Comparison of ENCODE assay signal across 9 mouse cellular contexts in the genomic region with DNA sequence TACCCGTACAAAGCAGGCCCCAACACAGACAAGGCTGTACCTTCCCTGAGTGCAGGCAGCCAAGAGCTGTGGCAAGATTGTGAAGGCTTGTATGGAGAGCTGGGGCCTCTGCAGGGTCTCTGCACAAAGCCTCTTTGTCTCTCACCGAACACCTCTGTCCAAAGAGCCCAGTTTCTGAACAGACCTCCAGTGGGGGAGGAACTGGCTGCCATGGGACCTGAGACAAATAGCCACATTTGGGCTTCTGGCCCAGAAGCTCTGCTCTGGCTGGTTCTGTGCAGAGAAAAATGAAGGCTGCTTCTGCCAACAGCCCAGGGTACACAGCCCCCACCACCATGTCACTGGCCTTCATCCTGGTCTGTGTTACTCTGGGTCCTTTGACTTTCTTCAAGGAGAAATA. TPM values are rescaled to one million over a fixed set of nuclear protein-coding genes. Genes with fewer than 3 reads are reported as not detected.
A peak's percentile ranks its signal among the peaks of the same experiment; 100 is the strongest.
DNase-seq lines count a peak whose midpoint lies in the region; ATAC-seq lines count a peak whose summit lies in the region.
"Had no signal": no experiment of that assay in that cellular context is flagged by ENCODE, and none has a peak within 500 bp of the region (broad histone marks: within the 10 kb centered on the region; RNA-seq: fewer than 3 reads in every experiment).

No protein-coding gene starts in this region.

- peak; percentile 17; the same call in 1 of the 2 replicates for ATAC-seq in midbrain, embryonic 12.5 days (ENCODE audit: low FRiP score, low read depth)
- no peak for ATAC-seq in midbrain, embryonic 11.5 days (ENCODE audit: low FRiP score)
- no peak for ATAC-seq in heart, embryonic 15.5 days (replicated peaks; ENCODE audit: insufficient number of reproducible peaks, insufficient read depth, low FRiP score, low read depth)
- peak; percentile 82 for ATAC-seq in midbrain, embryonic 16.5 days
- no peak for ATAC-seq in intestine, embryonic 15.5 days

- H3K9ac ChIP-seq in midbrain, embryonic 12.5 days (replicated peaks) = no peak overlapping the region
- H3K9ac ChIP-seq in midbrain, embryonic 11.5 days (ENCODE audit: low read length) = no peak overlapping the region
- no peak overlapping the region for H3K9ac ChIP-seq in heart, embryonic 15.5 days
- H3K9ac ChIP-seq in midbrain, embryonic 16.5 days (ENCODE audit: low read depth, low read length) = no peak overlapping the region
- no peak overlapping the region for H3K9ac ChIP-seq in intestine, embryonic 15.5 days

- 63% methylated on average over 2 of the region's 2 CpGs for WGBS in midbrain, embryonic 12.5 days
- WGBS in midbrain, embryonic 11.5 days = 87% methylated on average over 2 of the region's 2 CpGs
- WGBS in heart, embryonic 15.5 days = 39% methylated on average over 2 of the region's 2 CpGs
- 61% methylated on average over 2 of the region's 2 CpGs for WGBS in midbrain, embryonic 16.5 days
- 63% methylated on average over 2 of the region's 2 CpGs for WGBS in intestine, embryonic 15.5 days

- peaks cover 5% of the 10 kb centered on the region; the same call in 1 of the 2 replicates for H3K4me1 ChIP-seq in midbrain, embryonic 12.5 days
- no peaks in the 10 kb centered on the region for H3K4me1 ChIP-seq in midbrain, embryonic 11.5 days (ENCODE audit: control insufficient read depth, insufficient read depth, low read length)
- peaks cover 52% of the 10 kb centered on the region for H3K4me1 ChIP-seq in heart, embryonic 15.5 days (replicated peaks)
- H3K4me1 ChIP-seq in midbrain, embryonic 16.5 days (ENCODE audit: control insufficient read depth, insufficient read depth, low read length) = no peaks in the 10 kb centered on the region
- no peaks in the 10 kb centered on the region; the same call in 1 of the 2 replicates for H3K4me1 ChIP-seq in intestine, embryonic 15.5 days (replicated peaks)

- no peaks in the 10 kb centered on the region for H3K27me3 ChIP-seq in midbrain, embryonic 12.5 days
- no peaks in the 10 kb centered on the region for H3K27me3 ChIP-seq in midbrain, embryonic 11.5 days (ENCODE audit: control insufficient read depth, insufficient read depth, low read length)
- H3K27me3 ChIP-seq in heart, embryonic 15.5 days = no peaks in the 10 kb centered on the region
- no peaks in the 10 kb centered on the region for H3K27me3 ChIP-seq in midbrain, embryonic 16.5 days (ENCODE audit: control insufficient read depth, insufficient read depth, low read depth, low read length)
- H3K27me3 ChIP-seq in intestine, embryonic 15.5 days (replicated peaks) = no peaks in the 10 kb centered on the region

- peaks cover 58% of the 10 kb centered on the region for H3K36me3 ChIP-seq in midbrain, embryonic 12.5 days
- no peaks in the 10 kb centered on the region for H3K36me3 ChIP-seq in midbrain, embryonic 11.5 days (ENCODE audit: control insufficient read depth, insufficient read depth, low read length)
- peaks cover 17% of the 10 kb centered on the region for H3K36me3 ChIP-seq in heart, embryonic 15.5 days
- peaks cover 54% of the 10 kb centered on the region for H3K36me3 ChIP-seq in midbrain, embryonic 16.5 days (ENCODE audit: control insufficient read depth, insufficient read depth, low read length)
- peaks cover 10% of the 10 kb centered on the region for H3K36me3 ChIP-seq in intestine, embryonic 15.5 days

- no peak overlapping the region for H3K4me3 ChIP-seq in midbrain, embryonic 12.5 days
- H3K4me3 ChIP-seq in midbrain, embryonic 11.5 days (ENCODE audit: low read depth, low read length) = no peak overlapping the region
- no peak overlapping the region for H3K4me3 ChIP-seq in heart, embryonic 15.5 days
- no peak overlapping the region for H3K4me3 ChIP-seq in midbrain, embryonic 16.5 days (ENCODE audit: low read depth, low read length)
- no peak overlapping the region for H3K4me3 ChIP-seq in intestine, embryonic 15.5 days (replicated peaks)
- H3K4me3 ChIP-seq: myocyte had no signal

- DNase-seq in cerebellum, adult 11-12 months = peak; percentile 54
- no peak for DNase-seq in cerebellum, postnatal 4 days (ENCODE audit: low spot score in 2 of 2)
- no peak for DNase-seq in midbrain, embryonic 11.5 days (ENCODE audit: low spot score, missing footprints)
- DNase-seq in T-cell, adult 2 months (ENCODE audit: low spot score) = no peak

- H3K9me3 ChIP-seq in midbrain, embryonic 12.5 days = no peaks in the 10 kb centered on the region
- H3K9me3 ChIP-seq in midbrain, embryonic 11.5 days (ENCODE audit: control insufficient read depth, low read length) = no peaks in the 10 kb centered on the region
- no peaks in the 10 kb centered on the region for H3K9me3 ChIP-seq in heart, embryonic 15.5 days (replicated peaks)
- H3K9me3 ChIP-seq in midbrain, embryonic 16.5 days (replicated peaks; ENCODE audit: control insufficient read depth, low read length, poor library complexity, severe bottlenecking) = no peaks in the 10 kb centered on the region
- no peaks in the 10 kb centered on the region for H3K9me3 ChIP-seq in intestine, embryonic 15.5 days

- H3K4me2 ChIP-seq in midbrain, embryonic 12.5 days (replicated peaks) = no peak overlapping the region
- no peak overlapping the region for H3K4me2 ChIP-seq in midbrain, embryonic 11.5 days
- no peak overlapping the region for H3K4me2 ChIP-seq in heart, embryonic 15.5 days
- H3K4me2 ChIP-seq in midbrain, embryonic 16.5 days (ENCODE audit: low read length) = no peak overlapping the region
- H3K4me2 ChIP-seq in intestine, embryonic 15.5 days (replicated peaks) = no peak overlapping the region

- H3K27ac ChIP-seq in midbrain, embryonic 12.5 days (replicated peaks) = no peak overlapping the region
- H3K27ac ChIP-seq in midbrain, embryonic 11.5 days (ENCODE audit: low read depth, low read length) = no peak overlapping the region
- H3K27ac ChIP-seq in heart, embryonic 15.5 days = peak overlapping the region; percentile 95
- H3K27ac ChIP-seq in midbrain, embryonic 16.5 days (ENCODE audit: low read length) = peak overlapping the region; percentile 56
- no peak overlapping the region for H3K27ac ChIP-seq in intestine, embryonic 15.5 days

RNA-seq across cellular contexts. Expression of gene Entpd6, which starts 16.8 kb away (rescaled TPM):
- 30.4 and 32.0 TPM in 2 replicates for polyA plus RNA-seq in midbrain, embryonic 12.5 days (2016; fragmentation: Nextera tagmentation; extraction: Ambion mirVana)
- polyA plus RNA-seq in midbrain, embryonic 11.5 days (2014; fragmentation: Nextera tagmentation; extraction: Ambion mirVana) = 24.7 and 26.7 TPM in 2 replicates
- 17.4 and 25.3 TPM in 2 replicates for polyA plus RNA-seq in heart, embryonic 15.5 days (2015; fragmentation: Nextera tagmentation; extraction: Ambion mirVana)
- polyA plus RNA-seq in midbrain, embryonic 16.5 days (2015; fragmentation: Nextera tagmentation; extraction: Ambion mirVana) = 75.3 and 85.7 TPM in 2 replicates
- polyA plus RNA-seq in intestine, embryonic 15.5 days (2015; fragmentation: Nextera tagmentation; extraction: Ambion mirVana) = 26.5 and 28.3 TPM in 2 replicates

RNA-seq across cellular contexts. Expression of gene Pygb, which starts 20.9 kb away (rescaled TPM):
- 77.4 and 80.1 TPM in 2 replicates for polyA plus RNA-seq in midbrain, embryonic 12.5 days (2016; fragmentation: Nextera tagmentation; extraction: Ambion mirVana)
- polyA plus RNA-seq in midbrain, embryonic 11.5 days (2014; fragmentation: Nextera tagmentation; extraction: Ambion mirVana) = 34.1 and 39.1 TPM in 2 replicates
- 212 and 233 TPM in 2 replicates for polyA plus RNA-seq in heart, embryonic 15.5 days (2015; fragmentation: Nextera tagmentation; extraction: Ambion mirVana)
- polyA plus RNA-seq in midbrain, embryonic 16.5 days (2015; fragmentation: Nextera tagmentation; extraction: Ambion mirVana) = 108 and 133 TPM in 2 replicates
- polyA plus RNA-seq in intestine, embryonic 15.5 days (2015; fragmentation: Nextera tagmentation; extraction: Ambion mirVana) = 85.8 and 86.2 TPM in 2 replicates

Comparison
In these comparisons a context has a peak if more than half of its experiments do, and no peak if none do; other contexts are left out.
1. ATAC-seq: peak in midbrain, embryonic 12.5 days (single experiment) and midbrain, embryonic 16.5 days (single experiment); none in midbrain, embryonic 11.5 days (single experiment), heart, embryonic 15.5 days (single experiment) and intestine, embryonic 15.5 days (single experiment).
2. H3K27ac ChIP-seq: peak in heart, embryonic 15.5 days (single experiment) and midbrain, embryonic 16.5 days (single experiment); none in midbrain, embryonic 12.5 days (single experiment), midbrain, embryonic 11.5 days (single experiment) and intestine, embryonic 15.5 days (single experiment).